Mouse (Mus musculus) WW6 (cell line): ENCODE measurements around the gene Pcnx4.
"Not testable (repeated sequence)": the region's sequence is repeated elsewhere in the genome, so short reads cannot be mapped to it uniquely, and the experiment has no call there.

Experiments
- DNase-seq: peaks from one replicate; pipeline ENCODE4 v3.0.0-alpha.2; 2013; ENCODE audit warnings: low read depth, low spot score

Gene Pcnx4

GRCm38 (mm10) chr12:72594001-72594400 lies 57.8 kb downstream of the Pcnx4 start:
- DNase-seq: peak; percentile 13

- DNase-seq: not testable (repeated sequence)
Observed at GRCm38 (mm10) chr12:72598731-72599130, 62.5 kb downstream of the Pcnx4 start.

GRCm38 (mm10) chr12:72612053-72612452 lies 75.9 kb downstream of the Pcnx4 start:
- DNase-seq: no peak

DNA sequence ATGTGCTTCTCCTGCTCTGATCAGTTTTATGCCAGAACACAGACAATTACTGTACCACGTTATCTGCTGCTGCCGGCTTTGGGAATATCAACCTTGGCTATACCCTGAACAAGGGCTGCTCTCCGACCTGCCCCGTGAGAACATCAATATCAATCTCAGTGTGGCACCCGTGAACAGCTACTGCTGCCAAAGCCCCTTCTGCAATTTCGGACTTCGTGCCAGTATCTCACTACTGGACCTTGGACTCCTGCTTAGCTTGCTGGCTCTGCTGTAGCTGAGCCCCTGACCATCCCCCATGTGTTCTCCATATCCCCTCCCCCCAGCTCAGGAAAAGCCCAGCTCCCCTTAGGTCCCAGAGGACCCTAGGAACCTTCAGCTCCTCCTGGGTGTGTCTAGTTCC lies 84.7 kb downstream of the Pcnx4 start:
- DNase-seq: no peak

DNA sequence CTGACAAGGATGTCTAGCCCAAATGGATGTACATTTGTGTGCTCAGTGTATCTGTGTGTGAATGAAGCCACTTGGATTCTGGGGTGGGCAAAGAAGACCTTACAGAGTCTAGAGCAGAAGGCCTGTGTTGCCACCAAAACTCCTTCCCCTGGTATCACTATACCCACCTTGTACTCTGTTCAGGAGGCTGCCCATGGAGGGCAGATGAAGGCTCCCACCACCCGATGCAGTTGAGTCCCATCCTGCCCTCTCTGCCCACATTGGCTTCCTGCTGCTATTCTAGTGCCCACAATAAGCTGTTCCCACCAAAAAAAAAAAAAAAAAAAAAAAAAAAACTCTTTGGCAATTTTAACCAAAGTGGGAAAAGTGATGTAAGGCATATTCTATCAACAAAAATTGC lies 85.3 kb downstream of the Pcnx4 start:
- DNase-seq: no peak

GRCm38 (mm10) chr12:72622853-72623496 lies 86.8 kb downstream of the Pcnx4 start:
- no peak for DNase-seq

DNA sequence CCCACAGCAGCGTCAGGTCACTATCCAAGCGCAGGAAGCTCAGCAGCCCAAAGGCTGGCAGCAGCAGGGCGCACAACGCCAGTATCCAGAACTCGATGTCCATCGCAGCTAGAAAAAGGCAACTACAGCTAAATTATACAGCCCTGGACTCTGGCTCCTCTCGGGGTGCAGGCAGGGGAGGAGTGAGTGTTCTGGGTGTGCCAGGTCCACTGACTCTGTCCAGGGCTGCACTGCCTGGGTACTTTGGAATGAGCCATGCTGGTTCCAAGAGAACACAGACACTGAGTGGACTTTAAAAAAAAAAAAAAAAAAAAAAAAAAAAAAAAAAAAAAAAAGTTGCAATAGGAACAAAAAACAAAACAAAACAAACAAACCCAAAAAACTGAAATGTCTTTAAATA lies 92.6 kb downstream of the Pcnx4 start:
- no peak for DNase-seq
